Mouse (Mus musculus) ovary, postnatal 10 days (tissue): ENCODE data around the gene Szt2.

Experiments
- DNase-seq: peaks from one replicate; pipeline ENCODE4 v3.0.0; 2022; ENCODE audit warnings: low spot score

The Szt2 gene

GRCm38 (mm10) chr4:118410871-118411270 is 1.8 kb upstream of the Szt2 start:
- no peak for DNase-seq

- DNase-seq = no peak
Measured at GRCm38 (mm10) chr4:118402701-118403100, 6.4 kb downstream of the Szt2 start.

- DNase-seq = no peak
Measured at GRCm38 (mm10) chr4:118401918-118402317, 7.2 kb downstream of the Szt2 start.

- DNase-seq = no peak
Measured at GRCm38 (mm10) chr4:118401421-118401820, 7.7 kb downstream of the Szt2 start.

GRCm38 (mm10) chr4:118398400-118398799 is 10.7 kb downstream of the Szt2 start:
- no peak for DNase-seq

- DNase-seq = no peak
Measured at GRCm38 (mm10) chr4:118396433-118396832, 12.6 kb downstream of the Szt2 start.

GRCm38 (mm10) chr4:118395289-118395688 is 13.8 kb downstream of the Szt2 start:
- no peak for DNase-seq

- no peak for DNase-seq
Measured at GRCm38 (mm10) chr4:118394505-118394904, 14.6 kb downstream of the Szt2 start.

GRCm38 (mm10) chr4:118390146-118390545 is 18.9 kb downstream of the Szt2 start:
- DNase-seq = no peak

- no peak for DNase-seq
Measured at GRCm38 (mm10) chr4:118387316-118387715, 21.8 kb downstream of the Szt2 start.

- DNase-seq = no peak
Measured at GRCm38 (mm10) chr4:118383271-118383670, 25.8 kb downstream of the Szt2 start.

GRCm38 (mm10) chr4:118375999-118376398 is 33.1 kb downstream of the Szt2 start:
- no peak for DNase-seq

- DNase-seq = no peak
Measured at GRCm38 (mm10) chr4:118371822-118372221, 37.3 kb downstream of the Szt2 start.

GRCm38 (mm10) chr4:118368616-118369015 is 40.5 kb downstream of the Szt2 start:
- DNase-seq = no peak

GRCm38 (mm10) chr4:118367551-118367950 is 41.5 kb downstream of the Szt2 start:
- DNase-seq = no peak

- DNase-seq = no peak
Measured at GRCm38 (mm10) chr4:118365991-118366390, 43.1 kb downstream of the Szt2 start.

GRCm38 (mm10) chr4:118364641-118365040 is 44.4 kb downstream of the Szt2 start:
- no peak for DNase-seq

GRCm38 (mm10) chr4:118363985-118364384 is 45.1 kb downstream of the Szt2 start:
- DNase-seq = no peak

GRCm38 (mm10) chr4:118362879-118363278 is 46.2 kb downstream of the Szt2 start:
- DNase-seq = no peak

GRCm38 (mm10) chr4:118361451-118361850 is 47.6 kb downstream of the Szt2 start:
- DNase-seq = no peak

GRCm38 (mm10) chr4:118359896-118360720 is 49.0 kb downstream of the Szt2 start:
- DNase-seq = peak; percentile 60

GRCm38 (mm10) chr4:118359211-118359895 is 49.7 kb downstream of the Szt2 start:
- DNase-seq = no peak

- DNase-seq = no peak
Measured at GRCm38 (mm10) chr4:118358159-118358895, 50.7 kb downstream of the Szt2 start.
